Mouse (Mus musculus) ES-E14 (cell line): ENCODE measurements at regions not wholly inside any gene's neighbourhood (a gene's known extent, or its start where the extent isn't known, plus 50 kb on each side); places are given as distances from the start of the nearest gene placed in this dataset.
"Not testable (repeated sequence)": the region's sequence is repeated elsewhere in the genome, so short reads cannot be mapped to it uniquely, and the experiment has no call there.

Source experiments
- DNase-seq: peaks from one replicate; pipeline ENCODE4 v3.0.0-alpha.2; 2013; ENCODE audit warnings: low read depth, low spot score
- H3K27ac ChIP-seq: 2 replicates; pipeline ENCODE4 v1.5.1; 2012; ENCODE audit warnings: low read depth, mild to moderate bottlenecking, low read length, moderate library complexity, mixed read lengths; ENCODE audit not compliant: poor library complexity, insufficient read depth, severe bottlenecking
- H3K36me3 ChIP-seq: 2 replicates; pipeline ENCODE4 v1.6.1; 2012; ENCODE audit warnings: mild to moderate bottlenecking, low read length, moderate library complexity, mixed read lengths; ENCODE audit not compliant: control insufficient read depth, poor library complexity, insufficient read depth, severe bottlenecking
- H3K4me1 ChIP-seq, 2 experiments: fragments of 150-350 bp in 1 of 2; sonication (generic) in 1 of 2; 2 replicates each; pipeline ENCODE4 v1.6.1; 2012; ENCODE audit warnings: low read length in 2 of 2, mild to moderate bottlenecking in 1 of 2, mixed read lengths in 1 of 2; ENCODE audit not compliant: control insufficient read depth in 2 of 2, insufficient read depth in 2 of 2, poor library complexity in 1 of 2
- H3K4me3 ChIP-seq, 2 experiments: fragments of 150-350 bp in 1 of 2; sonication (generic) in 1 of 2; 2 replicates each; pipeline ENCODE4 v1.5.1; 2012; ENCODE audit warnings: low read length in 2 of 2, low read depth in 1 of 2, mild to moderate bottlenecking in 1 of 2, mixed read lengths in 1 of 2; ENCODE audit not compliant: insufficient read depth in 1 of 2, poor library complexity in 1 of 2, severe bottlenecking in 1 of 2
- H3K9ac ChIP-seq: 2 replicates; pipeline ENCODE4 v1.6.1; 2012; ENCODE audit warnings: low read depth, mild to moderate bottlenecking, low read length, mixed read lengths; ENCODE audit not compliant: poor library complexity, insufficient read depth, severe bottlenecking
- H3K9me3 ChIP-seq: fragments of 150-350 bp; sonication (generic); 2 replicates; pipeline ENCODE4 v1.6.1; 2012; ENCODE audit warnings: low read depth, mild to moderate bottlenecking, low read length; ENCODE audit not compliant: control insufficient read depth, insufficient read depth
- CHD2 ChIP-seq: IDR thresholded peaks from 2 replicates; pipeline ENCODE4 v1.6.1; 2014; ENCODE audit warnings: mild to moderate bottlenecking, low read depth, low read length, inconsistent platforms
- HCFC1 ChIP-seq: IDR thresholded peaks from 2 replicates; pipeline ENCODE4 v1.6.1; 2012; ENCODE audit warnings: low read length, inconsistent platforms, borderline replicate concordance; ENCODE audit not compliant: insufficient read depth
- MAFK ChIP-seq: IDR thresholded peaks from 2 replicates; pipeline ENCODE4 v1.6.1; 2014; ENCODE audit warnings: mild to moderate bottlenecking, low read depth, low read length, inconsistent platforms; ENCODE audit not compliant: insufficient read depth
- ZC3H11A ChIP-seq: IDR thresholded peaks from 2 replicates; pipeline ENCODE4 v1.6.1; 2012; ENCODE audit warnings: low read depth, mild to moderate bottlenecking, inconsistent platforms, low read length, borderline replicate concordance
- ZNF384 ChIP-seq: IDR thresholded peaks from 2 replicates; pipeline ENCODE4 v1.6.1; 2012; ENCODE audit warnings: low read depth, low read length, inconsistent platforms
- in situ Hi-C, 2 experiments: fragments of 600-800 bp; cut with MboI; formaldehyde crosslinking; loops; one replicate each; pipeline ENCODE4 v1.15.1; 2025; ENCODE audit warnings: low sequenced_read_pairs in 2 of 2, inconsistent platforms in 1 of 2; ENCODE audit not compliant: unreplicated experiment in 2 of 2

GRCm38 (mm10) chr14:74259437-74259836 is 381.2 kb upstream of the Htr2a start:
- no peak overlapping the region for H3K9ac ChIP-seq
- no peak for DNase-seq
- in situ Hi-C loops: no loop called here
- no peak for TF ChIP-seq HCFC1
- TF ChIP-seq MAFK: no peak
- no peak for TF ChIP-seq ZNF384
- no peak for TF ChIP-seq ZC3H11A
- no peak for TF ChIP-seq CHD2
- no peak overlapping the region for H3K4me3 ChIP-seq
- H3K36me3 ChIP-seq: no peaks in the 10 kb centered on the region
- no peaks in the 10 kb centered on the region for H3K9me3 ChIP-seq
- H3K27ac ChIP-seq: no peak overlapping the region
- H3K4me1 ChIP-seq: no peaks in the 10 kb centered on the region

GRCm38 (mm10) chr14:74267086-74267485 is 373.6 kb upstream of the Htr2a start:
- no peaks in the 10 kb centered on the region for H3K4me1 ChIP-seq
- H3K27ac ChIP-seq: no peak overlapping the region
- no peak for DNase-seq
- H3K4me3 ChIP-seq: no peak overlapping the region
- no peaks in the 10 kb centered on the region for H3K9me3 ChIP-seq
- in situ Hi-C loops: no loop called here
- no peak for TF ChIP-seq ZC3H11A
- no peak for TF ChIP-seq ZNF384
- TF ChIP-seq HCFC1: no peak
- no peak for TF ChIP-seq MAFK
- TF ChIP-seq CHD2: no peak
- H3K36me3 ChIP-seq: no peaks in the 10 kb centered on the region
- no peak overlapping the region for H3K9ac ChIP-seq

- no peak overlapping the region for H3K27ac ChIP-seq
- no peaks in the 10 kb centered on the region for H3K4me1 ChIP-seq
- H3K9ac ChIP-seq: no peak overlapping the region
- no peak for DNase-seq
- H3K36me3 ChIP-seq: no peaks in the 10 kb centered on the region
- TF ChIP-seq ZC3H11A (no peak), CHD2 (no peak), ZNF384 (no peak), MAFK (no peak), HCFC1 (no peak)
- no peaks in the 10 kb centered on the region for H3K9me3 ChIP-seq
- no peak overlapping the region for H3K4me3 ChIP-seq
- in situ Hi-C loops: no loop called here
Measured at GRCm38 (mm10) chr14:74294560-74294959, 346.1 kb upstream of the Htr2a start.

- Histone ChIP-seq H3K36me3 (no peaks in the 10 kb centered on the region), H3K9me3 (no peaks in the 10 kb centered on the region), H3K4me1 (no peaks in the 10 kb centered on the region), H3K9ac (no peak overlapping the region), H3K4me3 (no peak overlapping the region), H3K27ac (no peak overlapping the region)
- in situ Hi-C loops: no loop called here
- DNase-seq: no peak
- TF ChIP-seq MAFK (no peak), ZNF384 (no peak), HCFC1 (no peak), ZC3H11A (no peak), CHD2 (no peak)
Measured at GRCm38 (mm10) chr14:74304483-74304882, 336.2 kb upstream of the Htr2a start.

- Histone ChIP-seq H3K36me3 (no peaks in the 10 kb centered on the region), H3K27ac (no peak overlapping the region), H3K4me3 (no peak overlapping the region), H3K9me3 (no peaks in the 10 kb centered on the region), H3K9ac (no peak overlapping the region), H3K4me1 (no peaks in the 10 kb centered on the region)
- no peak for DNase-seq
- in situ Hi-C loops: no loop called here
- TF ChIP-seq ZC3H11A (no peak), MAFK (no peak), HCFC1 (no peak), CHD2 (no peak), ZNF384 (no peak)
Measured at GRCm38 (mm10) chr14:74306717-74307307, 333.8 kb upstream of the Htr2a start.

GRCm38 (mm10) chr14:74309451-74309850 is 331.2 kb upstream of the Htr2a start:
- H3K4me3 ChIP-seq, H3K9ac ChIP-seq, H3K27ac ChIP-seq, DNase-seq, H3K9me3 ChIP-seq, H3K36me3 ChIP-seq, in situ Hi-C loops, H3K4me1 ChIP-seq: not testable (repeated sequence)
